Mouse (Mus musculus): ENCODE results near the gene Zbtb39.
"Not testable (repeated sequence)": the region's sequence is repeated elsewhere in the genome, so short reads cannot be mapped to it uniquely, and the experiment has no call there.

Zbtb39 gene

DNA sequence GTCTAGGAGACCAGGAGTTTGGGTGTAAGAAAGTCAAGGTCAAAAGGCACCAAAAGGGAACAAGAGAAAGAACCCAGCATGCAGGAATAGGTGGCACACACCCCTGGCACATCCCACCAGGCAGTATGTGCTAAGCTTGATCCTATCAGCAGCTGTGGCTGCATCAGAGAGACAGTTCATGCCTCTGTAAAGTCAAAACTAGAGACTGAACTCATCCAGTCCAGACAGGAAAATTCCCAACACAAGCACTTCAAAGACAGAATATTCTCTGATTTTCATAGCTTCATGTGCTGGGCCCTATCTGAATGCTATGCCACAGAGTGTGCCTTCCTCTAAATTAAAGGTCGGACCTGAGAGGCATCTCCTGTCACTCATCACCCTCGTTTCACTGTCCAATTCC, 1.8 kb upstream of the Zbtb39 start:
- DNase-seq (ENCODE audit: low spot score) = no peak

DNA sequence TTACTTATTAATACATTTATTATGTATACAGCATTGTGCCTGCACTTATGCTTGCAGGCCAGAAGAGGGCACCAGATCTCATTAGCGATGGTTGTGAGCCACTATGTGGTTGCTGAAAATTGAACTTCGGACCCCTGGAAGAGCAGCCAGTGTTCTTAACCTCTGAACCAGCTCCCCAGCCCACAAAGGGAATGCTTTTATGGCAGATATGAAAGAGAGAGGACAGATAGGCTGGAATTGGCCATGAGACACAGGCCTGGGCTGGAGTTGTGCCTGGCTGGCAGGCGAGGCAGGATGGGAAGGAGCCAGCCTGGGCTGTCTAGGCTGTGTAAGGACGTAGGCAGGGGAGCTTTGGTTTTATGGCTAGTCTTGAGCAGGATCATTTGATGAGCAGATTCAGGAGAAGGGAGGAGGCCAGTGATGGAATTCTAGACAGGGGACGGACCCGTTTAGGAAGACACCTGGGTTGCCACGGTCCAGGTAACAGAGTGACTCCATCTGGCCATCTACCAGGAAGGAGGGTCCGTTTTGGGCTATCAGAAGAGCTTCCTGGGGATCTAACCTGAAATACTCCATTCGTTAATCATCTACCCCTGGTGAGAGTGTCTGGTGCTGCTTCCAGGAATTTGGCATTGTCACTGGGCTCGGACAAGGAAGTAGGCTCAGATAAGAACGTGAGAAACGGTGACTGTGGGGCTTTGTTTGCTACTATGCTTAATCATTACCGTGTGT, 1.0 kb upstream of the Zbtb39 start:
- no peak for DNase-seq (ENCODE audit: low spot score)

DNA sequence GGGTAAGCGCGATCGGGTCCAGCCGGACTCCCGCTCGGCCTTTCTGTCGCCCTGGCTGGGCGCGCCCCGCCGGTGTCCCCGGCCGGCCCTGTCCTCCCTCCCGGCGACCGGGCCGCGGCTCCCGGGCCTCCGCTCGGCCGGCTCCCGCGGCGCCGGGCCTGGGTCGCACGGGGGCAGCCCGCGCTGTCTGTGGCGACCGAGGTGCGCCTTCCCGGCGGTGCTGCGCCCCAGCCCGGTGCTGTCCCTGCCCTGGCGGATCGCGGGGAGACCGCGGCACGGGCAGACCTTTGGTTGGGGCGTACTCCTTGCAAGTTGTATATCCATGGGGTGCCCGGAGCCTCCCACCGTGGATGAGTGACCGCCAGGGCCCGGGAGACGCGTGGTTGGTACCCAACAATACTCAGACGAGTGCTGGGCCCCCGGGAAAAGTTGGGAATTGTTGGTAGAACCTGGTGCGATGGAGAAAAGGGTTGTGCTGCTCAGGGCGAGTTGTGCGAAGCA, 373 bp downstream of the Zbtb39 start:
- DNase-seq (ENCODE audit: low spot score) = no peak

DNA sequence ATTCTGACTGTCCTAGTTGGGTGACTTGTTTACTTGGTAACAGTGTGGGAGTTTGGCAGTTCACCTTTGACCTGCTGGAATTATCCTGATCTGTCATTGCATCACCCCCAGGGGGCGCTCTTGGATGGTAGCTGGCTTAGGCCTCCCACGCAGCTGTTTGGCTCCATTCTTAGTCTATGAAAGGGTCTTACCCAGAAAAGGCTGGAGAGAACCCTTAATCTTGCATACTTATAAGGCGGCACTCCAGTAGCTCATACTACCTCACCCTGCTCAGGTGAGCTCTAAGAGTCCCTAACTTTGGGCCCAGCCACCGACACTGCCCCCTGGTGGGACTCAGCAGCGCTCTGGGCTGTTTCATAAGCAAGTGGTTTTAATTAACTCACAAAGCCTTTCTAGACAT, 5.3 kb downstream of the Zbtb39 start:
- DNase-seq (ENCODE audit: low spot score) = no peak

DNA sequence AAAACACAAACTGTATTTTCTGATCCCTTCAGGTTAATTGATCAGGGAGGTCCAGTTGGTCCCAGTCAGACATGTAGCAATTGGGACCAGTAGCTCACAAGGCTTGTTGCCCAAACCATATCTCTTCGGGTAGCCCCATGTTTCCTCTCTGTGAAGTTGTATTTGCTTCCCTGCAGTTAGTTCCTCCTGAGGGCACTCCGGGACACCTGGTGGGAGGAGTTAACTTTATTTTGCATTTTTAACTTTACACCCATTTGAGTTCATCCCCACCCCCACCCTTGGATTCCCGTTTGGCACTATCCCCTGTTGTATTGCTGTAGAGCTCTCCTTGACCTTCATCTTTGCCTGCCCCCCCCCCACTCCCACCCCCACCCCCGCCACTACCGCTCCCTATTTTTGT, 6.5 kb downstream of the Zbtb39 start:
- DNase-seq (ENCODE audit: low spot score) = no peak

DNA sequence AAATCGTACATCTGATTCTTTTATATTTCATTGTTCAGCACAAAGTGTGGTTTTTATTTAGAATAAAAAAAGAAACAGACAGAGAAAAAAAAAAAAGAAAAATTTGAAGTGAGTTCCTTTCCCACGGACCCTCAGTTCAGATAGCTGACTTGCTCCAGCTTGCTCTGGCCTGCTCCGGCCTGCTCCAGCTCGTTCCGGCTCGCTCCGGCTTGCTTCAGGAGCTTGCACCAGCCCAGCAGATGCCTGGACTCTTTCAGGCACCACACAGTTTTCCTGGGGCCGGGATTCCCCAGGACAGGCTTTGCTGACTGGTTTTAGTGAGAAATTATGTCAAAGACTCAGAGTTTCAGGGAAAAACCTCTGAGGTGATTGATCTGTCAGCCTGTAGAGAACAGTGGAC, 7.9 kb downstream of the Zbtb39 start:
- DNase-seq (ENCODE audit: low spot score) = no peak

DNA sequence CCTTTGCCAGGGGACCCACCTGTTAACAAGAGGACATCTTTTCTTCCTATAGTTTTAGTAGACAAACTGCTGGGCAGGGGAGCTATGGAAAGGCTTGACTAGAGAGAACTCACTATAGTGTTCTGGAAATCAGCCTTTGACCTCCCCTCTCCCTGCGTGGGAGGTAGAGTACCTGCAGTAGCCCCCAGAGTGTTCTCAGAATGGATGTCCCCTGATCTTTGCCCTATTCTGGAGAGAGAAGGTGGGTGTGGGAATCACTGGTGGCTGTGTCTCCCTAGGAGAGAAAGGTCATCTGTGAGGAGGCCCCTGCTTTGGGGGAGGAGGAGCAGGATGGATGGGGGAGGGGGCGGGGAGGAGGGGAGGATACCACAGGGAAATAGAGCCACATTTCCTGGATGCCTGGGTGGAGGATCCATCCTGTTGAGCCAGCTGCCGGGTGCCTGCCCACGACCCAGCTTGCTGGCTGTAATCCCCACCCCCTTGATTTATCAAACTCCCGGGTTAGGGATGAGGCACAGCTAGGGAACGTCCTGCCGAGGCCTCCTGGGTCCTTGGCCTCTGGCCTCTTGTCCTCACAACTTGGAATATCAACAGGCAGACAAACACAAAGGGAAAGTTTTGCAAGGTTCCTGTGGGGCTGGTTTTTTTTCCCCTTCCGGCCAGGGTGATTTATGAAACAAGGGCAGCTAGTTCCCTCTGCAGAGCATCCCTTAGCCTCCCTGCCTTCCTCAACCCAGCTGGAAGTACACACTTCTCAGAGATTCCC, 9.7 kb downstream of the Zbtb39 start:
- no peak for DNase-seq (ENCODE audit: low spot score)

DNA sequence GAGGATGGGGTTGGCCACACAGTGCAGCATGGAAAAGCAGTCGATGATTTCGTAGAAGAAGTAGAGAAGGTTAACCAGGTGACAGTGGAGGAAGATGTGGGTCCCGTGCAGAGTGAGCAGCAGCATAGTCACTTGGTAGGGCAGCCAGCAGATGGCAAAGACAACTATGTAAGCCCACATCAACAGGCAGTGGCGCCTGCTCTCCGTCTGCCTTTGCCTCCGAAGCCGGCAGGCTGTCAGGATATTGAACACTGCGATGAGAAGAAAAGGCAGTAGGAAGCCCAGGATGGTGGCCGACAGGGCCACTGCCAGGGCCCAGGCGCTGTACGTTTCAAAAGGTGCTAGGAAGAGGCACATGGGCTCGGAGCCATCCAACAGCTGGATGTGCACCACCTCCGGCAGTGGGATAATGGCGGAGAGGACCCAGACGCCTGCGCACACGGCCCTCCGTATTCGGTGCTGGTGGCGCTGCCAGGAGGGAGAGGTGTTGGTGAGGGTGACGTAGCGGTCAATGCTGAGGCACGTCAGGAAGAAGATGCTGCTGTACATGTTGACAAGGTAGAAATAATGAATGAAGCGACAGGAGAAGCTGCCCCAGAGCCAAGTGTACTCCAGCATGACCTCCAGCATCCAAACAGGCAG, 10.9 kb downstream of the Zbtb39 start:
- no peak for DNase-seq (ENCODE audit: low spot score)

DNA sequence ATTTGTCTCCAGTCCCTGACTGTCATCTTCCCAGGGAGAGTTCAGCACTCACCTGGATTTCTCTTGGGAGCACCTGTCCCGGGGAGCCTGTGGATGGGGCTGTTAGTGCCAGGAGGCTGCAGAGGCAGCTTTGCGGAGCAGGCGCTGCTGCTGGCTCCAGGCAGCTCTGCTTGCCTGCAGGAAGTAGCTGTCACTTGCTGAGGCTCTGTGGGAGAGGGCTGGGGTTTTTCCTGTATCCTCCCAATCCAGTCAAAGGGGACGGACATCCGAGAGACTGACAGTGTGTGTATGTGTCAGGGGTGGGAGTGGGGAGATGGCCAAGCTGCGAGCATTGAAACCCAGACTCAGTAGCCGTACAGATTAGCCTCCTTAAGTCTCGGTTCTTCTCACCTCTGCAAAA, 12.2 kb downstream of the Zbtb39 start, which contains the start of gene Gpr182:
Gene Gpr182, minus strand, starts transcription at position 185 of the 400 bp plus-strand sequence.
- no peak for DNase-seq (ENCODE audit: low spot score)

DNA sequence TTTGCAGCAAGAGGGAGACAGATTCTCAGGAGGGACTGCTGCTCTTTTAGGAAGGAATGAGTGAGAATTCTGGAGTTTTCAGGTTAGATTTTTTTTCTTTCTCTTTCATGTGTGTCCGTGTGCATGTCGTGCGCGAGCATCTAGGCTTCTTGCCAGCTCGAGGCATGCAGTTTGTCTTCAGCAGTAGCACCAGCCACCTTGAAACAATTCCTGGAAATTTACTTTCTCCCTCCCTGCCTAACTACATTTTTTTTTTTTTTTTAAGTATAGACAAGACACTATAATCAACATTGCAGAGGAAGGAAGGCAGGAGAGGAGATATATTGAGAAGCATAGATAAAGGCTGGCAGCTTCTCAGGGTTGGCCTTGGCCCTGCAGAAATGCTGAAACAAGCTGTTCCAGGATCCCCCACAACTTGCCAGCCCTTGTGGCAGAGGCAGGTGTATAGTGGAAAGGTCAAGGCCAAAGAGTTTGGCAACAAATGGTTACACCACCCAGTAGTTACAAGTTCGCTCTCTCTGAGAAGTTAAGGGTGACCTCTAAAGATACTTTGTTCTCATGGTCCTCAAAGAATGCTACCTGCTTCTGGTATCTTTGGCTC, 15.3 kb downstream of the Zbtb39 start:
- DNase-seq (ENCODE audit: low spot score) = no peak

DNA sequence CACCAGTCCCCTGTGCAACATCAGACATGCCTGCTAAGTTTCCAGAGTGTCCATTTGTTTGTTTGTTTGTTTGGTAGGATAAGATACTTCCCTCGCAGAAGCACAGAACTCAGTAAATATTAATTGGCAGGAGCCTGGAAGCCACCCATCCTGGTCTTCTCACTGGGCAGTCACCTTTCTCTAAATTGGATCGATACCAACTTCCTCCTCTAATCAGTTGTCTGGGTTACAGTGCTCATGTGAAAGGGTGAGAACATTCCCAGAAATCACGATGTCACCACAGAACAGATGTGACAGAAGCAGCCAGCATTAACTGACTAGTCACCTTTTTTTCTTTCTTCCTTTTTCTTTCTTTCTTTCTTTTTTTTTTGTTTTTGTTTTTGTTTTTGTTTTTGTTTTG, 15.9 kb downstream of the Zbtb39 start:
- no peak for DNase-seq (ENCODE audit: low spot score)

DNA sequence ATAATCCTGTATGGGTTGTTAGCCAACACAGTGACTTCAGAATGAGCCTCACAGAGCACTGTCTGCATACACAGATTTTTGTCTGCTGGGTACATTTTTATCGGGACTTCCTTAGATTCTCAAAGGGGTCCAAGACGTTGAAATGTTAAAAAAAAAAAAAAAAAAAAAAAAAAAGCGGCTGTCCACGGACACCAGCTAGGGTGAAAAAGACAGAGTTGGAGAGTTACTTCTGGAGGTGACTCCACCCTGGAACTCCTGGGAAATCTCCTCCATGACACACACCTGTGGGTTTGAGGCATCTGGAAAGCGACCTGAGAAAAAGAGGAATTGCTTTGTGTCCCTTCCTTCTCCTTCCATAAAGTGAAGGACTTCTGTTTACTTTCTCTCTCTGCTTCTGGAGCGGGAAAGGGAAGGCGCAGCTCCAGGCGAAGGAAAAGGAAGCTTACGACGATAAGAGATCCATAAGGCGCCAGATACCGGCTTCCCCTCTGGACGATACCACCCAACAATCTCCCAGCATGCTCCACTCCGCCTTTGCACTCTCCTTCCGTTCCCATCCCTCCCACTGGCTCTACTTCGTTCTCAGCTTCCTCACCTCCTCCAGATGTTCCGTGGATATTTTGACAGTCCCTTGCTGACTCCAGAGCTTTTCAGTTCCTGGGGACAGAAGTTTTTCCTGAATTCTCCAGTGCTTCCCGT, 16.6 kb downstream of the Zbtb39 start:
- DNase-seq (ENCODE audit: low spot score) = no peak

DNA sequence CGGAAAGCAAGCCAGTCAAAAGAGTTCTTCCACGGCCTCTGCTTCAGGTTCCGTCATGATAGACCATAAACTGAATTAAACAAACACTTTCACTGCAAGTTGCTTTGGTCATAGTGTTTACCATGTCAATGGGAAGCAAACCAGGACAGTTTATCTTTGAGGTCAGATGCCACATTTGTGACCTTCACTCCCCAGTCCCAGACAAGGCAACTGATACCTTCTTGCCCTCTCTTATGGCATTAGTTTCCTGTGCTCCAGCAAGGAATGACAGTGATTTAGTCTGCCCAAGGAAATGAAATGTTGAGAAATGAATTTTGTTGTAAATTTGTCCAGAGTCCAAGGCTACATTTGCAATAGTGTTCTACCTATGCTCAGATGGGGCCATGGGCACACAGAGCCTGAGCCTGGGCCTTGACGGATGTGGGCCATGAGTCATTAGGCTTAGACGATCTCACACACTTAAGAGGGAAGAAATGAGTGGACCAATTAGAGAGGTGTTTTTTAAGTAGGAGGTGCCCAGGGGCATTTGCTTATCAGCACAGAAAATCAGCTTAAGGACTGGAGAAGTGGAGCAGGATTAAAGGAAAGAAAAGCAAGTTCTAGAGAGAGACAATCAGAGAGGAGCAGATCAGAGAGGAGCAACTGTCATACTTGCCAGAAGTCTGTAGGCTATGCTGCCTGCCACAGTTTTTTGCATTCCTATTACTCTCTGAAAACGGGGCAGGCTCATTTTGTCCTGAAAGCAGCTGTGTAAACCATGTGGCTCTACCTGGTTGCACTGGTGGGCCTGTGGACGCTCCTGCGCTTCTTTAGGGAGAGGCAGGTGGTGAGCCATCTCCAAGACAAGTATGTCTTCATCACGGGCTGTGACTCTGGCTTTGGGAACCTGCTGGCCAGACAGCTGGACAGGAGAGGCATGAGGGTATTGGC, 20.1 kb downstream of the Zbtb39 start, which contains the start of the genes Rdh1 and Rdh16f1:
Gene Rdh1, plus strand, starts transcription at position 541 of the 930 bp plus-strand sequence.
Gene Rdh16f1, plus strand, starts transcription at position 607 of the 930 bp plus-strand sequence.
- no peak for DNase-seq (ENCODE audit: low spot score)

DNA sequence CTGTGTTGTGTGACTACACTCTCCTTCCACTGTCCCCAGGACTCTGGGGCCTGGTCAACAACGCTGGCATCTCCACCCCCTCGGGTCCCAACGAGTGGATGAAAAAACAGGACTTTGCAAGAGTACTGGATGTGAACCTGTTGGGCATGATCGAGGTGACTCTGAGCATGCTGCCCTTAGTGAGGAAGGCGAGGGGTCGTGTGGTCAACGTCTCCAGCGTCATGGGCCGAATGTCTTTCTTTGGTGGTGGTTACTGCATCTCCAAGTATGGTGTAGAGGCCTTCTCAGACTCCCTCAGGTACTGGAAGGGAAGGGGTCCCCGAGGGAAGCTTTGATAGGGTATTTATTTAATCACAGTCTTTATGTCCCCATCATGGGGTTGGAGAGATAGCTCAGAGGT, 23.6 kb downstream of the Zbtb39 start:
- DNase-seq (ENCODE audit: low spot score) = not testable (repeated sequence)

DNA sequence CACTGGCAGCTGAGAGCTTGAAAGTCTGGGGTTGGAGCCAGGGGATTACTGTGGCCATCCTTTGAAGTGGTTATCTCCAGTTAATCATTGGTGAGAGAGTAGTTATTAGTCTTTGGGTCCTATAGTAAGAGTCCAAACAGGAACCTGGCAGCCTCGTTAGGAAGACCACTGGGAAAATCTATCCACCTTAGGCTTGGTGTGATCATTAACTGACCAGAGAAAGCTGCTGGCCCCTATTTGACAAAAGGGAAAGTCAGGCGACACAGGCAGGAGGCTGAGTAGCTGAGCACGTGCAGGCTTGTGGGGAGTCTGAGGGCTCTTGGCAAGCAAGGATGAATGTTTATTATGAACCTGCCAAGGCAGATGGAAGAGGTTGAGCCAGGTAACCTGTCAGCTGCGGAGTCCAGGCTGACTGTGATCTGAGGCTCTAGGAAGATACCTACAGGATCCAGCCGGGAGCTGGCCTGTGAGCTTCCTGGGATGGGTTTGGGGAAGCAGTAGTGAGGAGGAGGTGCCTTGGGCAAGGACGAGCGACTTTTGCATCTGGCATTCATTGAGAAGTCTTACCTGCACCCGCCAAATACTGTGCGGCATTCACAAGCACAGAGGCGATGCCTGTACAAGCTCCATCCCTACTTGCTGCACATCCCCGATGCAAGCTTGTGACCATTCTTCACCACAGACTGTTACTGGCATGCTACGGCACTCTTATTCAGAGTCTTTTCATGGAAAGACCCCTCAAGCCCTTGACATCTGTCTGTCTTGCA, 24.8 kb downstream of the Zbtb39 start:
- no peak for DNase-seq (ENCODE audit: low spot score)

DNA sequence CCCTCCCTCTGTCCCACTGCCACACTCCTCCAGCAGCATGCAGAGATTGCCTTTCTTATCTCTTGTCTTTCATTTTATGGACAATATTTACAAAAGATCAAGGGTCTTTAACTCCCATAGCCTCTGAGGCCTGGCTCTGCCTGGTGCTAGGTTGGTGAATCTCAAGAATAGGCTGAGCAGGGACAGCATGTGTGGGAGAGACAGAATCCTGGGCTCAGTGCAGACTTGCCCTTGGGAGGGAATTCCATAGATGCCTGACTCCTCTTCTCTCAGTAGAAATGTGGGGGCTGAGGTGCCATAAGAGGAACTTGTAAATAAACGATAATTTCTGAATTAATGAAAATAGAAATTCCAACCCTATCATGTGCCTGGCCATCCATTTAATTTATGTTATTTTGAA, 27.2 kb downstream of the Zbtb39 start:
- DNase-seq (ENCODE audit: low spot score) = no peak

DNA sequence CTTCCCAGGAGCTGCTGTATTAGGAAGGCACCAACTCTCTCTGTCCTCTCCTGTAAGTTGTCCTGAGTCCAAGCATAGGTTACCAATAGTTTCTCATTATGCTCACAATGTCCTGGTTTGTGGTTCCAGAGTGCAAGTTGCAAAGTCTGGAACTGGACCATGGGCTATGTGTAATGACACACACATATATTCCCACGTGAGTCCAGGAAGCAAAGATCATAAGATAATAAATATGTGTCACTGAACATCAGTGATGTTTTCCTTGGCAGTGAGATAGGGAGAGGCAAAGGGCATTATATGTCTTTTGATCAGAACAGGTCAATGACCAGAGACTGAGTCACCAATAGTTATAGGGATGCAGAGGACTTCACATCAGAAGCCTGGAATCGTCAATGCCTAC, 36.7 kb downstream of the Zbtb39 start, which contains the start of gene Rdh9:
Gene Rdh9, plus strand, starts transcription at position 376 of the 400 bp plus-strand sequence.
- no peak for DNase-seq (ENCODE audit: low spot score)

DNA sequence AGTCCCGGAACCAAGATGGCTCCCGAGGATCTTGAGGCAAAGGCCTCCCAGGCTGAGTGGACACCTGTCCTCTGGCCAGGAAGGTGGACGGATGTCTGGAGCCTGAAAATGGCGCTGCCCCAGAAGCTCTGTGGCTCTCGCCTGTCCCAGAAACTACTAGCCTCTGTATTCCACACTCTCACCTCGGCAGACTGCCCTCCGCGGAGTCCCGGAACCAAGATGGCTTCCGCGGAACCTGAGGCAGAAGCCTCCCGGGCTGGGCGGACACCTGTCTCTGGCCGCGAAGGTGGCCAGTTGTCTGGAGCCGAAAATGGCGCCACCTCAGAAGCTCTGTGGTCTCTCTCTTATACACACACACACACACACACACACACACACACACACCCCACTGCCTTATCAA, 43.0 kb downstream of the Zbtb39 start:
- not testable (repeated sequence) for DNase-seq (ENCODE audit: low spot score)

DNA sequence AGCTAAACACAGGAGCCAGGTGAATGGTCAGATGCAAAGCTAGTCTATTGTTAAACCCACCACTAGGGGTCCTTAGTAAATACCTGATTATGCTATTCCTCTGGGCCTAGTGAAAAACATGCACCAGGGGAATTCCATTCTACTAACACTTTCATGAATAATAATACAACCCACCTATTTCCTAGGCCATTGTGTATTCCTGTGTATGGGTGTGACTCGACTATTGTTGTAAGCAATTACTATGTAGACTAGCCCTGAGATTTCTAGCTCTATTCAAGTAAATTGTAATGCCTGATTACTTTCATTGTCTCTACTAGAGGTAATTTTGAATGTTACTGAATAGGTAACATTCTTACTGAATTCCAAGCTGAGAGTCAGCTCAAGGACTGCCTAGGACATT, 46.1 kb downstream of the Zbtb39 start:
- not testable (repeated sequence) for DNase-seq (ENCODE audit: low spot score)
